Mouse (Mus musculus) retina, postnatal 7 days (tissue): ENCODE results near the gene Gm10486.
"Not testable (repeated sequence)": the region's sequence is repeated elsewhere in the genome, so short reads cannot be mapped to it uniquely, and the experiment has no call there.

ENCODE experiments used
- DNase-seq: peaks from one replicate; pipeline ENCODE4 v3.0.0-alpha.2; 2012; ENCODE audit warnings: low read depth, low spot score

Gene Gm10486

GRCm38 (mm10) chrX:35067084-35067483, at the start of gene Gm10486:
Gene Gm10486 (plus strand): TSS chrX:35067384.
- not testable (repeated sequence) for DNase-seq
